Mouse (Mus musculus) midbrain, embryonic 16.5 days (tissue): Measurements from ENCODE around the gene Ddx23. TPM values are rescaled to one million over a fixed set of nuclear protein-coding genes. Genes with fewer than 3 reads are reported as not detected.

Source experiments
- ATAC-seq: fragments of 200-750 bp; cut with Nextera tagmentation; 2 replicates; pipeline ENCODE4 v1.8.0; 2017; ENCODE audit warnings: moderate TSS enrichment
- H3K27ac ChIP-seq: fragments of 300-500 bp; sonication (generic); 2 replicates; pipeline ENCODE4 v1.5.1; 2014; ENCODE audit warnings: mild to moderate bottlenecking, low read length, mixed read lengths
- H3K27me3 ChIP-seq: fragments of 300-500 bp; sonication (generic); 2 replicates; pipeline ENCODE4 v1.6.1; 2014; ENCODE audit warnings: low read depth, low read length, mixed read lengths; ENCODE audit not compliant: control insufficient read depth, insufficient read depth
- H3K36me3 ChIP-seq: fragments of 300-500 bp; sonication (generic); 2 replicates; pipeline ENCODE4 v1.6.1; 2014; ENCODE audit warnings: mild to moderate bottlenecking, low read length, moderate library complexity, mixed read lengths; ENCODE audit not compliant: control insufficient read depth, insufficient read depth
- H3K4me1 ChIP-seq: fragments of 300-500 bp; sonication (generic); 2 replicates; pipeline ENCODE4 v1.6.1; 2014; ENCODE audit warnings: mild to moderate bottlenecking, low read length, mixed read lengths; ENCODE audit not compliant: control insufficient read depth, insufficient read depth
- H3K4me2 ChIP-seq: fragments of 300-500 bp; sonication (generic); 2 replicates; pipeline ENCODE4 v1.6.1; 2014; ENCODE audit warnings: mild to moderate bottlenecking, low read length, mixed read lengths
- H3K4me3 ChIP-seq: fragments of 300-500 bp; sonication (generic); 2 replicates; pipeline ENCODE4 v1.5.1; 2014; ENCODE audit warnings: low read depth, mild to moderate bottlenecking, low read length, moderate library complexity, mixed read lengths
- H3K9ac ChIP-seq: fragments of 300-500 bp; sonication (generic); 2 replicates; pipeline ENCODE4 v1.6.1; 2014; ENCODE audit warnings: low read depth, low read length, mixed read lengths
- H3K9me3 ChIP-seq: fragments of 300-500 bp; sonication (generic); replicated peaks from 2 replicates; pipeline ENCODE4 v1.6.1; 2014; ENCODE audit warnings: mild to moderate bottlenecking, low read length, mixed read lengths; ENCODE audit not compliant: control insufficient read depth, poor library complexity, severe bottlenecking
- WGBS: fragments of 180-500 bp; shearing (Covaris S2); extraction: QIAGEN DNeasy Blood & Tissue Kit; methylation state at CpG from one replicate; pipeline ENCODE4 v1.1.7; 2014; 5-methylcytosine and 5-hydroxymethylcytosine counted together
- polyA plus RNA-seq: library from polyadenylated mRNA; unstranded; fragments of >200 nt; fragmentation: Nextera tagmentation; extraction: Ambion mirVana; gene quantifications from 2 replicates; pipeline ENCODE4 v1.2.1, GENCODE M21; 2015

Gene Ddx23
- polyA plus RNA-seq, 1 experiment from 2014 or later: 17.8 TPM

DNA sequence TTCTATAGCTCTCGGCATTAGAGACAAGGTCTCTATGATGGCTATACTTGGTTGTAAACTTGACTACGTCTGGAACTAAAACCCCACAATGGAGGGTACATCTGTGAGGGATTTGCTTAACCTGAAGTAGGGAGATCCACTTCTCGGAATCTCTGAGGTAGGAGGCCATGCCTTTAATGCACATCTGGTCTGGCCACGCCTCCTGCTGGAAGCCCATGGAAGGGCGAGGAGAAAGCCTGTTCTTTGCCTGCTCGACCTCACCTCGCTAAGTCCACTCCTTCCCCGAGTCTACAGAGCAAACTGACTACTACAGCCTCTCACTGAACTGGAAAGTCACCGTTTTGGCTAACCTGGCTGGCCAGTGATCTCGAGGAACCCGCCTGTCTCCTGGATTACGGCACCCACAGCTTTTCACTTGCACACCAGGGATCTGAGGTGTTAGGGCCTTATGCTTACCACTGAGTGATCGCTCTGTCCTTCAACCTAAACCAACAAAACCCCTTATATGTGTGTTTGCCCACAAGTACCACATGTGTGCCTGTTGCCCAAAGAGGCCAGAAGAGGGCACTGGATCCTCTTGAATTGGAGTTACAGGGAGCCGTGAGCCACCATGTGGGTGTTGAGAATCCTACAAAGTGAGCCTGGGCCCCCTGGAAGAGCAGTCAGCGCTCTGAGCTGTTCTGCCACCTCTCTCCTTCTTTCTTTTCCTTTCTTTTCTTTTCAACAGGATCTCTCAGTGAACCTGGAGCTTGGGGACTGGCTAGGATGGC, 5.5 kb downstream of the Ddx23 start:
- Histone ChIP-seq H3K4me2 (no peak overlapping the region), H3K4me1 (peaks cover 7% of the 10 kb centered on the region), H3K27me3 (no peaks in the 10 kb centered on the region), H3K9ac (no peak overlapping the region), H3K9me3 (no peaks in the 10 kb centered on the region), H3K4me3 (no peak overlapping the region), H3K27ac (no peak overlapping the region), H3K36me3 (peaks cover 34% of the 10 kb centered on the region)
- no peak for ATAC-seq
- WGBS: 84% methylated on average over 15 of the region's 15 CpGs

- no peak overlapping the region for H3K4me3 ChIP-seq
- no peak for ATAC-seq
- no peaks in the 10 kb centered on the region for H3K27me3 ChIP-seq
- no peak overlapping the region for H3K27ac ChIP-seq
- WGBS: 96% methylated on average over 8 of the region's 8 CpGs
- peaks cover 62% of the 10 kb centered on the region for H3K36me3 ChIP-seq
- no peaks in the 10 kb centered on the region for H3K4me1 ChIP-seq
- H3K4me2 ChIP-seq: no peak overlapping the region
- H3K9ac ChIP-seq: no peak overlapping the region
- H3K9me3 ChIP-seq: no peaks in the 10 kb centered on the region
These were observed 10.5 kb downstream of the Ddx23 start for GRCm38 (mm10) chr15:98652174-98652573.

- Histone ChIP-seq H3K36me3 (peaks cover 61% of the 10 kb centered on the region), H3K27me3 (no peaks in the 10 kb centered on the region), H3K27ac (no peak overlapping the region), H3K9me3 (no peaks in the 10 kb centered on the region), H3K4me3 (no peak overlapping the region), H3K4me1 (no peaks in the 10 kb centered on the region), H3K9ac (no peak overlapping the region), H3K4me2 (no peak overlapping the region)
- no peak for ATAC-seq
- 94% methylated on average over 15 of the region's 15 CpGs for WGBS
These were observed 11.3 kb downstream of the Ddx23 start for GRCm38 (mm10) chr15:98651431-98651830.

DNA sequence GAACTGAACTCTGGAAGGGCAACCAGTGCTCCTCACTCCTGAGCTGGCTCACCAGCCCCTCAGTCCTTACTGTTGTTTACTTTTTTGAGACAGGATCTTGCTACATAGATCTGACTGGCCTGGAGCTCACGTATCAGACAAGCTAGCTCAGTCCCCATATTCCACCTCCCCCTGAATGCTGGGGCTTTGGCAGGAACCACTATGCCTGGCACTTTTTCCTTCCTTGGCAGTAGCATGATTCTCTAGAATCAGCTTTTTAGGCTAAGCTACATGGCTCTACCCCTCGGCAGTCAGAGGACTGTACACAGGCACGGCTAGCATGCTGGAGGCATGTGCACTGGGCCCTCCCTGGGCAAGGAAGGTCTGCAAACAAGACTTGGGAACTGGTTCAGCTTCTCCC, 14.6 kb downstream of the Ddx23 start:
- H3K4me3 ChIP-seq: no peak overlapping the region
- H3K27me3 ChIP-seq: no peaks in the 10 kb centered on the region
- H3K9me3 ChIP-seq: no peaks in the 10 kb centered on the region
- no peak overlapping the region for H3K4me2 ChIP-seq
- no peak overlapping the region for H3K27ac ChIP-seq
- ATAC-seq: no peak
- WGBS: 95% methylated on average over 3 of the region's 3 CpGs
- no peak overlapping the region for H3K9ac ChIP-seq
- H3K4me1 ChIP-seq: no peaks in the 10 kb centered on the region
- H3K36me3 ChIP-seq: peaks cover 75% of the 10 kb centered on the region

DNA sequence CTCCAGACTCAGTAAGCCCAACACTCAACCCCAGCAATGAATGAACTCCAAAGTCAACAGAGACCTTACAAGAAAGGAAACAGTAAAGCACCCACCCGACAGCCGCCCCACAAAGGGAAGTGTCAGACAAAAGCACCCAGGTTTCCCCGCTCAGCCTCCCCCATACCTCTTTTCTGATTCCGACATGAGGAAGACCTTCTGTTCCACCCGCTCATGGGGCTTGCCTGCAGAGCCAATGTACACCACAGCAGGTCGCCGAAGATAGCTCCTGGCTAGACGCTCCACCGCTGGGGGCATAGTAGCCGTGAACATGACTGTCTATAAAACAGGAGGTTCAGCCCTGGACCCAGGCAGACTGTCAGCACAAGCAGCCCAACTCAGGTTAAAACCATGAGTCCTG, 15.4 kb downstream of the Ddx23 start:
- Histone ChIP-seq H3K36me3 (peaks cover 77% of the 10 kb centered on the region), H3K9me3 (no peaks in the 10 kb centered on the region), H3K4me1 (no peaks in the 10 kb centered on the region), H3K4me3 (no peak overlapping the region), H3K27me3 (no peaks in the 10 kb centered on the region), H3K4me2 (no peak overlapping the region), H3K27ac (no peak overlapping the region), H3K9ac (no peak overlapping the region)
- 89% methylated on average over 10 of the region's 10 CpGs for WGBS
- ATAC-seq: no peak

GRCm38 (mm10) chr15:98646737-98647136, 16.0 kb downstream of the Ddx23 start:
- 86% methylated on average over 7 of the region's 8 CpGs for WGBS
- H3K27me3 ChIP-seq: no peaks in the 10 kb centered on the region
- H3K4me1 ChIP-seq: no peaks in the 10 kb centered on the region
- peaks cover 77% of the 10 kb centered on the region for H3K36me3 ChIP-seq
- H3K9ac ChIP-seq: no peak overlapping the region
- H3K4me3 ChIP-seq: no peak overlapping the region
- H3K9me3 ChIP-seq: no peaks in the 10 kb centered on the region
- H3K4me2 ChIP-seq: no peak overlapping the region
- 0 out of 2 replicates have a peak overlapping the region, but pooled peaks have one; percentile 38 for H3K27ac ChIP-seq
- no peak for ATAC-seq

- Histone ChIP-seq H3K36me3 (peaks cover 76% of the 10 kb centered on the region), H3K4me2 (no peak overlapping the region), H3K4me1 (no peaks in the 10 kb centered on the region), H3K4me3 (no peak overlapping the region), H3K27me3 (no peaks in the 10 kb centered on the region), H3K9ac (no peak overlapping the region), H3K27ac (no peak overlapping the region), H3K9me3 (no peaks in the 10 kb centered on the region)
- 90% methylated on average over 24 of the region's 24 CpGs for WGBS
- ATAC-seq: no peak
These were observed 17.4 kb downstream of the Ddx23 start for GRCm38 (mm10) chr15:98645057-98646026.

- ATAC-seq: no peak
- WGBS: 81% methylated on average over 12 of the region's 12 CpGs
- H3K4me2 ChIP-seq: no peak overlapping the region
These were observed 18.3 kb downstream of the Ddx23 start for GRCm38 (mm10) chr15:98644406-98644805.

DNA sequence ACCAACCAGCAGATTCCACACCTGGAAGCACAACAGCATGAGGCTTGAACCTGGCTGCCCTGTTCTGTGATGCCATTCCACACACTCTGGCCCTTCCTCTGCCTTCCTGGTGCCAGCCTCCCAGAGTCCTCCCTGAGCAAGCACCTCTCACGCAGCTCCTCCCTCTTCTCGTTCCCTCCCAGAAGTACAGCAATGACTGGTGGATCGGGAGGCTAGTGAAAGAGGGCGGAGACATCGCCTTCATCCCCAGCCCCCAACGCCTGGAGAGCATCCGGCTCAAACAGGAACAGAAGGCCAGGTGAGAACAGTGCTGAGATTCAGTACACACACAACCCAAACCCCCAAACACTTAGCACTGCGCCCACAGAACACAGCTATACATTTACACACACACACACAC, 22.5 kb downstream of the Ddx23 start:
- no peak overlapping the region for H3K27ac ChIP-seq
- no peak overlapping the region for H3K4me3 ChIP-seq
- 39% methylated on average over 8 of the region's 8 CpGs for WGBS
- H3K9me3 ChIP-seq: no peaks in the 10 kb centered on the region
- no peaks in the 10 kb centered on the region for H3K27me3 ChIP-seq
- no peak for ATAC-seq
- peaks cover 23% of the 10 kb centered on the region for H3K4me1 ChIP-seq
- no peak overlapping the region for H3K4me2 ChIP-seq
- peaks cover 41% of the 10 kb centered on the region for H3K36me3 ChIP-seq
- no peak overlapping the region for H3K9ac ChIP-seq

More at GRCm38 (mm10) chr15:98644406-98644805, 18.3 kb downstream of the Ddx23 start:
- H3K27ac ChIP-seq: 0 out of 2 replicates have a peak overlapping the region, but pooled peaks have one; percentile 15
- no peaks in the 10 kb centered on the region for H3K4me1 ChIP-seq
- no peak overlapping the region for H3K4me3 ChIP-seq
- H3K9me3 ChIP-seq: no peaks in the 10 kb centered on the region
- no peak overlapping the region for H3K9ac ChIP-seq
- peaks cover 72% of the 10 kb centered on the region for H3K36me3 ChIP-seq
- no peaks in the 10 kb centered on the region for H3K27me3 ChIP-seq
